Mouse (Mus musculus) ovary, postnatal 36 days (tissue): Measurements from ENCODE around the gene Cdh24.

ENCODE experiments used
- DNase-seq: peaks from one replicate; pipeline ENCODE4 v3.0.0; 2022; ENCODE audit warnings: low spot score, mixed read lengths

Cdh24 gene

DNA sequence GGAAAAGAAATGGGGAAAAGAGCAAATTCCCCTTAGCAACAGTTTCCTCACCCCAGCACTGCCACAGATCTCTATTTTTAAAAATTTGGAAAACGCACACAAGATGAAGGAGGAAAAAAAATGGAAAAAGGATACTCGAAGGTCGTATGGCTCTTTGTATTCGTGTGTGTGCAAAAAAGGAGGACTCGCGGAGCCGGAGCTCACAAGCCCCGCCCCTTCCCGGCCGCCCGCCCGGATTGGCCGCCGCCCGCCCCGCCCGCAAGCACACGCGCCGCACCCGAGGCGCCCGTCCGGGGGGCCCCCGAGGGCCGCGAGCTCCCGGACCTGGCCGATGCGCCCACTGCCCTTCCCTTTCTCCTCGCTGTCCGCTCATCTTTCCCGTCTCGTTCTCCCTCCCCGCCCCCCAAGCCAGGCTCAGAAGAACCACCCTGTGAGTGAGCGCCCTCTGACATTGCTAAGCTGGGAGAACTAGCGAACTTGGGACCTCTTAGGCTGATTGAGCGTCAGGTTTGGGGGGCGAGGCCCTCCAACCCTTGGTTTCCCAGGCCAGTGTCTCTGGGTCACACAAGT is 35.3 kb downstream of the Cdh24 start, which contains the start of gene 4931414P19Rik:
Gene 4931414P19Rik (minus strand): TSS at position 242 of the 570 bp plus-strand sequence.
- DNase-seq = peak; percentile 82

DNA sequence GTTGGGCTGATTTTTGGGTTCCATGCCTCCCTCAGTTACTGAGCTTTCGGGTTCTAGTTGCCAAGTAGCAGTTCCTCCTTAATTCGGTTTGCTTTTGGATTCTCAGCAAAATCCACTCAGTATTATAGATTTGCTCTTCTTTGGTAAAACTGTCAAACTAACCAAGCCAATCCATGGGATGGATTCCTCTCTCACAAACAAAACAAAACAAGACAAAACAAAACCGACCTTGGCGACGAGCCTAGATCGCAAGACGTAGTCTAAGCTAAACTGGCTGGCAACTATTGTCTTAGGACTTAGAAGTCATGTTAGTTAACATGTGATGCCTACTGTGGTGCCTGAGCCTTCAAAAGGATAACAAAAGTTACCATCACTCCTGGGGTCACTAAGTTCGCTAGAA is 37.5 kb downstream of the Cdh24 start:
- DNase-seq = no peak

DNA sequence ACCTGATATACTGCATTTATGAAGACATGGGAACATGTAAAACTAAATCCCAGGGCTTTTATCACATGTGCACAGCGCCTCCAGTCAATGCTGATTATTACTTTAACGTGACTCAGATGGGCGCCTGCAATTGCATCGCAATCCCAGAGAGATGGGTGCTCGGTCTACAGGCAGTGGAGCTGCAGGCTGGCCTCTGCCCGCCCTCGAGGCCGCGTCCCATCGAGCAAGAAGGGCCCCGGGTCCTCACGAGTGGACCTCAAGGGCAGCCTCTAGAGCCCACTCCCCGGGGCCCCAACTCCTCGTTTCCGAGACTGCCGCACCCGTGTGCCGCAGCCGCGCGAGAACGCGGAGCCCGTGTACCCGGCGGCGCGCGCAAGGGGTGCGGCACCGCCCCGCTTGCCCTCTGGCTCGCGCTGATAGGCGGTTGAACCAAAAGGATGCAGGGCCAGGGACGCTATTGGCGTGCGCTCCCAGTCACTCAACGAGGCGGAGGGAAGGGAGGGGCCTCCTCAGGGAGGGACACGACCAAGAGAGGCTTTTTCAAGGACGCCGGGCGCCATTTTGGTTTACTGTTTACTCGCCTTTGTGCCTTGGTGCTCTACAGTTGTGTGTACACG is 38.0 kb downstream of the Cdh24 start:
- DNase-seq = peak; percentile 93

DNA sequence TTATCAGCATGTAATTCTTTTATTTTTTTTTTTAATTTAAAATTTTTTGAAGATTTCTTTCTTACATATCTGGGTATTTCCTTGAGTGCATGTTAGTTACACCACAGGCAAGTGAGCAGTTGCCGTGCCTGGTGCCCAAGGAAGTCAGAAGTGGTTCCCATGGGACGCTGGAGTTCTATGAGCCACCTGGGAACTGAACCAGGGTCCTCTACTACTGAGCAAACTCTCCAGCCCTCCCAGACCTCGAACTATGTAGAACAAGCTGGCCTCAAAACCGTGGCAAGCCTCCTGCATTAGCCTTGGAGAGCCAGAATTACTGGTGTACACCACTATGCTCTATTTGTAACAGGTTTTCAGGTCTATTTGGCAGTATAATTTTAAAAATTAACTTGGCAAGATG is 38.6 kb downstream of the Cdh24 start:
- DNase-seq = no peak

DNA sequence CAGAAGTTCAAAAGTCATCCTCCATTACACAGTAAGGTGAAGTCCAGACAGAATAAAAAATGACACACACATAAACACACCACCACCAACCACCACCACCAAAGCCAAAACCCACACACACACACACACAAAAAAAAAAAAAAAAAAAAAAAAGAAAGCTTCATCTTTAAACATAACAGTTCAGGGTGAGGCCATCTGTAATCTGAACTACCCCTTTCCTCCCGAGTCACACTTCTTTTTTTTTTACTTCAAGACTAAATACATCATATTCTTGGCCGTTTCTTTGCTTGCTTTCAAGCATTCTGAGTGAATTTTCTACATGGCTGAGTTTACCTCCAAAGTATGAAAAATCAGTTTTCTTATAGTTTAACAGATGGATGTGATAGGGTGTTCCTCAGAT is 39.6 kb downstream of the Cdh24 start:
- no peak for DNase-seq

DNA sequence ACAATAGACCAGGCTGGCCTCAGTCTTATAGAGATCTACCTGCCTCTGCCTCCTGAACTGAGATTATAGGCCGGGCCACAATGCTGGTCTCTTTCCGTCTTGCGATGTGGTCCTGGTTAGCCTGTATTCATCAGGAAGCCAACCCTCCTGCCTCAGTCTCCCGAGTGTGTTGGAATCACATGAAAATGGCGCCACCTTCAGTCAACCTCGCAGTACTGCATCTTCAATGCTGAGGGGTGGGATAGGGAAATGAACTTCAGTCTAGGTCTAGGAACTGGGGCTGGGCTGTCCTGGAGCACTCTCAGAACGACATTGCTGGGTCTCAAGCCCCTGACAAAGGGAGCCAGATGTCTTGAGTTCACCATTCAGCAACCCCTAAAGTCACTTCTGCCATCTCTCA is 44.1 kb downstream of the Cdh24 start:
- DNase-seq = no peak

DNA sequence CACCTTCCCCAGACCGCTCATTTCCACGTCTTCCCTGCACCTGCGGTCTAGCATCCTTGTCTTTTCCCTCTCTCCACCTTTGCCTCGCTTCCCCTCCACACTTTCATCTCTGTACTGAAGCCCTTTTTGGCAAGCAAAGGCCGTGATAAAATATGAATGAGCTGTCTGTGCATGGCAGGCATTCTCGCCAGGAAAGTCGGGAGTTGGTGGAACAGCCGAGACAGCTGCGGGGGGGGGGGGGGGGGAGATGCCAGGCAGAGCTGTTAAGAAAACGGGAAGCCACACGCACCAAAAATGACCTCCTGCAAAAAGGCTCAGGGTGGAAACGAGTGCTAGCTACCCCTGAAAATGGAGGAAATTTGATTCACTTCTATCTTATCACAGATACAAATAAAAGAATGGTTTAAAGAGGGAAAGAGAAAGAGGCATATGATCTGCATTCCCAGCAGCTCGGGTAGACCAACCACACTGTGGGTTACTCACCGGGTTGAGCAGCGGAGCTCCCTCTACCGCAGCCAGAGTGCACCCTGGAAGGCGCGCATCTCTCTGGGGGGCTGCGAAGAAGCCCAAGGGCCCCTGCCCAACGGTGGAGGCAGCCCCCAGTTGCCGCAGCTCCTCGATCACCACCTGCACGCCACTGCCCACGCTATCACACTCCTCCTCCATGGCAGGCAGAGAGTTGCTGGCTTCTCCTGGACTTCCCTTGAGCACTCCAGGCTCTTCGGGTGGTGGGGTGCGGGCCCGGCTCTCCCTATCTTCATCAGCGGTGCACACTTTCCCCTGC is 46.3 kb downstream of the Cdh24 start:
- DNase-seq = no peak

DNA sequence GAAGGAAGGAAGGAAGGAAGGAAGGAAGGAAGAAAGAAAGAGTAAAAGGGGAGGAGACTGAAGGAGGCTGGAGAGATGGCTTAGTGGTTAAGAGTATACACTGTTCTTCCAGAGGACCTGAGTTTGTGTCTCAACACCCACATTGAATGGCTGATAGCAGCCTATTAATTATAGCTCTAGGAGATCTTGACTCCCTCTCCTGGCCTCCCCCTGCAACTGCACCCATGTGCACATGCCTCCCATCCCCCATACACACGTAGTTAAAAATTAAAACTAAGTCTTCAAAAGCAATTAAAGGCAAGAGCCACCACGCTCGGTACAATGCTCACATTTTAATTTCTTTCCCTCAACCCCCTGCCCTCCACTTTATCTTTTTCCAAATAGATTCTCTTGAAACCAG is 47.1 kb downstream of the Cdh24 start:
- no peak for DNase-seq

DNA sequence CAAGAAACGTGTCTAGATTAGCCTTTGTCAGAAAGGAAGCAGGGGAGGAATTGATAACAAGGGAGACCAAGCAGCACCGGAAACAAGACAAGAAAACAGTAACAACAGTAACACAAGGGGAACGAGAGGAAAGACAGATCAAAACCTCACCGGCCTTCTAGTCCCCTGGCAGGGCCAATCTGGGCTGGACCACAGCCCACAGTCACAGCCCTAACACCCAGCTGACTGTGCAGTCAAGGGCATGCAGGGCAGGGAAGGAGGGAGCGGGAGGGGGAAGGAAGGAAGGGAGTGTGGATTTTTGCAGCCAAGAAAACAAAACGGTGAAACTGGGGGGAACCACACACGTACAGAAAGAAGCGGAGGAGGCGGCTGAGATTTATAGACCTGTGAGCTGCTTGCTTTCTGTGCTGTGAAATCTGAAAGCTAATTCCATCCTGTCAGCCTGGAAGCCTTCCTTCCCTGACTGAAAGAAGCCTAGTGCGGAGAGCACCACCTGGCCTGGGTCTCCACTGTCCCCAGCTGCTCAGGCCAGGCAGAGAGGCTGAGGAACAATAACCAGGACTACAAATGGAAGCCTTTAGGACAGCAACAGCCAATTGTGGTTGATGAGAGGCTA is 48.7 kb downstream of the Cdh24 start:
- DNase-seq = peak; percentile 59

DNA sequence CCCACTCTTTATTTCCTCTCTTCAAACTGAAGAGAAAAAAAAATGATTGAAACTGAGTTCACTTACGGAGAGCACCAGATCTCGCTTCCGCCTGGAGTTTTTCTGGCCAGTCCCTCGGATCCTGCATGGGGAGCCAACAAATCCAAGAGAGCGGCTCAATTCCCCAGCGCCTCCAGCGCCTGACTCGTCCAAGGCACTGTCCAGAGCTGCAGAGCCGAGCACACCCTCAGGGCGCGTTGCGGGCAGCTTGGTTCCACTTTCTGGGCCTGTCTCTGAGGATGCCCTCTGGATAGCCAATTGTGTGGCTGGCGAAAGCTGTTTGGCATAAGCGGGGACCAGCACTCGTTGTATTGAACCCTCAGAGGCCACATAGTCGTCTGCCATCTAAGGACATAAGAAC is 50.1 kb downstream of the Cdh24 start:
- no peak for DNase-seq

DNA sequence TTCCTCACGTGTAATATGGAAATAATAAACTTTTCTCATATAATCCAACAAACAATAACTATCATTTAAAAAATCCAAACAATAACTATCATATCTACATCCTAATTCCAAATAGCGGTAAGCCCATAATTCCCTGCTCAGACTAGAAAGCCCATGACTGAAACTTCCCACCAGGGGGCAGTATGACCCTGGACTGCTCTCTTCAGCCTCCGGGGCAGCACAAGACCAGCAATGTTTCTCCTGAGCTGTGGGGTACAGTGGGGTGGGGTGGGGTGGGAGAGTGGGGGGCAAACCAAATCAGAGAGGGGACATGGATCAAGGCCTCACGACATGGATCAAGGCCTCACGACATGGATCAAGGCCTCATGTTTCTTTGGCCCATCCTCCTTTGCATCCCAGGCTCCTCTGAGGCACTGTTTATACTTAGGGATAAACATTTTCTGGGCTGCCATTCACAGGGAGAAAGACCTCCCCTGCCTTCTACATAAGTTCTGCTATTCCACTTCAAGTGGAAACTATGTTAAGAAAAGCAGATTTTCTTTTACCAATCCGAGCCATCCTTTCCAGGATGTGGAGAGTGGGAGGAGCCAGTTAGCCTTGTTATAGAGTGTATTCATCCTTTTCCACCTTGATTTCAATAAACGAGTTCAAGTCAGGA is 57.4 kb downstream of the Cdh24 start:
- DNase-seq = peak; percentile 62

DNA sequence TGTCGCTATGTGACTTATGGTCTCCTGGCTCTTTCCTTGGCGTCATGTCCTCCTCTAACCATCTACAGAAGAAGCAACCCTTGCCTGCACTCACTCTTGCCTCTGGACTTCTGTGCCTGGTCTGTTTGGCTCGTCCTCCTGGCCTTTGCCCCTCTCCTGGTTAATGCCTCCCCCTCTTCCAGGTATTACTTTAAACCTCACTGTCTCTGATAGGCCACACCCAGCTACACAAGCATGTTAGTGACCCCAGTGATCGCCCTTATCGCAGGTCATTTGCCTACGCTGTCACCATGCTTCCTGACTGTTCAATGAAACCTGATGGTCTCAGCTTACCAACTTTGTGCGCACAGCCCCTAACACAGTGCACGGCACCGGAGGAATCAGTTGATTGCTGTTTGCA is 58.6 kb downstream of the Cdh24 start:
- DNase-seq = no peak
